Mouse (Mus musculus) adrenal gland, postnatal 10 days (tissue): ENCODE results near the gene Supt6. TPM values are rescaled to one million over a fixed set of nuclear protein-coding genes. Genes with fewer than 3 reads are reported as not detected.

Source experiments
- DNase-seq: peaks from one replicate; pipeline ENCODE4 v3.0.0; 2021; ENCODE audit warnings: mixed read lengths
- total RNA-seq, 2 experiments: library from RNA; stranded (reverse); gene quantifications; 2 replicates each; pipeline ENCODE4 v1.2.3; 2021

Gene Supt6
- total RNA-seq, 2 experiments from 2014 or later = 46.9 to 50.9 TPM

DNA sequence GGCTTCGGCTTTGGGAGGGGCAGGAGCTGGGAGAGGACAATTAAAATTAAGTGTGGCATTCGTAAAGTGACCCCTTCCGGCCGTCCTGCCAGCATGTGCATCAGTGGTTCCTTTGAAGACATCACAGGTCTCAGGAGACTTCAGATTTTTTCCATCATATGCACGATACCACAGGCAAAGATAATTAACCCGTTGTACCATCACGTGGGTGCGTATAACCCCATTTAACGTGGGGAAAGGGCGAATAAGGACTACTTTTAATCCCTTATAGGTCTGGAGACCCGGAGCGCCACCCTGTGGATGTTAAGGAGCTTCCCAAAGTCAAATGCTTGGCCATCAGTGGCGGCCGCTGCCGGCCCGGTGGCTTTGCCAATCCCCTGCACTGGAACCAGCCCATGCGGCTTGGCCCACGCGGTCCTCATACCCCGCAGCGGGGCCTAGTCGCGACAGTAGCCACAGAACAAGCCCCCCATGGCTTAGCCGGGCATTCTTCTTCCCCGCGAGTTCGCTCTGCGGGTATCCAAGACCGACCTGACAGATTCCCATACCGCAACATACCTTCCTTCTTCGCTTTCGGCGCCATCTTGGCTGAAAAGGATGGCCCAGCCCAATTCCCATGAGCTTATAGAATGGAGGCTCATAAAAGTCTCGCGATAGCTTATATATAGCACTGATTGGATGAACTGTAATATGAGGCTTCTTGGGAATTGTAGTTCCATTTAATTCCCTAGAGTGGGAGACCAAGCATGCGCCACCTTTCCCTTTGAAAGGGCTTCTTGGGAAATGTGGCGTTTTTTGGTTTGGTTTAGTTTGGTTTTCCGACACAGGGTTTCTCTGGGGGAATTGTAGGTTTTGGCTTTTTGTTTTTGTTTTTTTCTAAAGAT lies 62.6 kb downstream of the Supt6 start, which contains the start of gene Rpl23a:
TSS of gene Rpl23a (minus strand) at position 624 of the 884 bp plus-strand sequence.
- peak; percentile 85 for DNase-seq

GRCm38 (mm10) chr11:78182450-78182849 lies 63.3 kb downstream of the Supt6 start:
- no peak for DNase-seq

DNA sequence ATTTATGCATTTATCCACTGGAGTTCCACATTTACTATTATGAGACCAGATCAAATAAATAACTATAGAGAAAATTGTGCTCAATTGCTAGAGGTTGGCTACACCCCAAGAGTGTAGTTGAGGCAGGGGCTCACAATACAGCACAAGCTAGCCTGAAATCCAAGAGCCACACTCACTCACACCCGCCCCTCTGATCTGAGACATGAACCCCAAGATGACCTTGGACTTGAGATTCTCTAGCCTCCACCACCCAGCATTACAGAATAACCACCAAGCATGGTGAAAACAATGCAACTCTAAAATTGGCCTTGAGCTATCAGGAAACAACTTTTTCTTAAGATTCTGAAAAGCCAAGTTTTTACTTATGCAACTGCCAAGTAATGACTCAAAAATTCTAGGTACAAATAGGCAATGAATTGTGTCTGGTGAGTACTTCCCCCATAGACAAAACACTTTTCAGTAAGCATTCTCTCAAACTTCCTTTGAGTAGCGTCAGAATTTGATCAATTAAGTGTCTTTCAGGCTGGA lies 63.9 kb downstream of the Supt6 start:
- DNase-seq = no peak

GRCm38 (mm10) chr11:78180081-78180761 lies 65.6 kb downstream of the Supt6 start:
- no peak for DNase-seq

DNA sequence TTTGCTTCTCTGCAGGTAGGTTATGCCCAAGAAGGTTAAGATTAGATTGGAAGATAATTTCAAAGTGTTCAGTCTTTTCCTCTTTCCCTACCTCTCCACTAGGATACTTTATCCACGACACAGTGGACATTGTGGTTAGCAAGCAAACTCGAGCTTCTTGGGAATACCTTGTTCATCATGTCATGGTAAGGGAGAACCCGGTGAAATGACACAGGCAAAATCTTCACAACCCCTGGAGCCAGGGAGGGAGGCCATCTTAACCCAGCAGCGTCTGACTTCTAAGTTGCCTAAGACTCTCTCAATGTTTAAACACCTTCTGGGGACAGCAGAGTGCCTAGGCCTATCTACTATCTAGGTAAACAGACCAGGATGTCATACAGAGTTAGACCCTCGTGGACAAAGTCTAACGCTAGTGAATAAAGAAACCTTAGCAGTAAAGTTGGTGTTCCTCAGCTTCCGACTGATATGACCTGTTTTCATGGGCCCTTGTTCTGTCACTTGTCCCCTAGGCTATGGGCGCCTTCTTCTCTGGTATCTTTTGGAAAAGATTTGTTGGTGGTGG lies 66.3 kb downstream of the Supt6 start:
- no peak for DNase-seq

GRCm38 (mm10) chr11:78178859-78179437 lies 66.8 kb downstream of the Supt6 start:
- DNase-seq = peak; percentile 82

DNA sequence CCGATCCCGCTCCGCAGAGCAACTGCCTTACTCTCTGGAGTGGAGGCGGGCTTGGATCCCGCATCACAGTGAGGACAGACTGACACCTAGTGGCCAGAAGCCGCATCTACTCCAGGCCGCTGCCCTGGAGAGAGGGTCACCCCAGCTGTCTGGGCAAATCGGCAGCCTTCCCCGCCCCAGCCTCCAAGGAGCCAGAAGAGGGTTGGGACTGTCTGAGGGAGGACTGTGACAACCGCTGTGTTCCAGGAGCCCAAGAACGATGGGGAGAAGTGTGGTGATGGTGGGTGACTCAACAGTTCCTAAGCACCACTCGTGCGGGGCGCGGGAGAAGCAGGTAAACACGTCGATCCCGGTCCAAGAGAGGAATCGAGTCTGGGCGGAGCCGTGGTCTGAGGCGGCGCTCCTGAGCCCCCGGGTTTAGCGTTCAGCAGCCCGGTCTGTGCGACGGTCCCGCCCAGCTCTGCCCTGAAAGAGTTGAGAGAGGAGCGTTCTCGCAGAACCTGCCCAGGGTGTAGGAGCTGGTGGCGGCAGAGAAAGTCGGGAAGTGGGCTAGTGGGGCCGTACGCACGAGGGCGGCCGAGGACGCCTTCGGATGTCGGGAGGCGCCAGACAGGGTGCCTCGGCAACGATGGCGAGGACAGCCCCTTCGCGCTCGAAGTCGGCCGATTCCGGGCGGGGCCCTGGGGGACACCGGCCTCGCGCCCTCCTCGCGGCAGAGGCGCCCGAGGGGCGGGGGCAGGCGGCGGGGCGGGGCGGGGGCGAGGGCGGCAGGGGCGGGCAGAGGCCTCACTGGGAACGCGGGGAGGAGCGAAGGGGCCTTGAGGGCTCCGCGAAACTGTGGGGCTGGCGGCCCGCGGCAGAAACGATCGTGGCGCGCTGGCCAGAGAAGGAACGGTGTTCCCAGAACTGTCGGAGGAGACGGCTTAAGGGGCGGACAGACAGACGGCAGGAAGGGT lies 67.6 kb downstream of the Supt6 start:
- DNase-seq = peak; percentile 97

GRCm38 (mm10) chr11:78177437-78177836 lies 68.3 kb downstream of the Supt6 start:
- DNase-seq = no peak

DNA sequence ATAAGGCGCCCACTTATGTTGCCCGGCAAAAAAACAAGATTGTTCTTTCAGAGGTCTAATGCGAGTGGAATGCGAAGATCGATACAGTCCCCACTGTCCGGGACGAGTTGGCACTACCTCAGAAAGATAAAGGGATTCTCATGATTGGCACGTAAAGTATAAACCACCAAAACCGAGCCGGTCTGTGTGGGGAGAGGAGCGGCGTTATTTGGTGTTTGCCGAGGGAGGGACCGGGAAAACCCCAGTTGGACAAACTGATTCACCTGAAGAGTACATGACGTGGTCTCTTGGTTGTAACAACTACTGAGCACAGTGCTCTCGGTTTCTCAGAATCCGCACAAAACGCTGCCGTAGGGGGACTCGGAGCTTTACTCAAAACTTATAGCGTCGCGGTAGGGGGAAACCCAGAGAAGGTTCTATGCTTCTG lies 68.9 kb downstream of the Supt6 start:
- DNase-seq = no peak

- peak; percentile 95 for DNase-seq
These were observed 69.4 kb downstream of the Supt6 start, which contains the start of the genes Nek8 and Tlcd1 for GRCm38 (mm10) chr11:78176402-78176862. Gene Nek8 (minus strand): TSS chr11:78176675. Gene Tlcd1 (plus strand): TSS chr11:78176711.

- no peak for DNase-seq
These were observed 69.9 kb downstream of the Supt6 start for GRCm38 (mm10) chr11:78175771-78176401.

- no peak for DNase-seq
These were observed 71.3 kb downstream of the Supt6 start for GRCm38 (mm10) chr11:78174506-78174905.

DNA sequence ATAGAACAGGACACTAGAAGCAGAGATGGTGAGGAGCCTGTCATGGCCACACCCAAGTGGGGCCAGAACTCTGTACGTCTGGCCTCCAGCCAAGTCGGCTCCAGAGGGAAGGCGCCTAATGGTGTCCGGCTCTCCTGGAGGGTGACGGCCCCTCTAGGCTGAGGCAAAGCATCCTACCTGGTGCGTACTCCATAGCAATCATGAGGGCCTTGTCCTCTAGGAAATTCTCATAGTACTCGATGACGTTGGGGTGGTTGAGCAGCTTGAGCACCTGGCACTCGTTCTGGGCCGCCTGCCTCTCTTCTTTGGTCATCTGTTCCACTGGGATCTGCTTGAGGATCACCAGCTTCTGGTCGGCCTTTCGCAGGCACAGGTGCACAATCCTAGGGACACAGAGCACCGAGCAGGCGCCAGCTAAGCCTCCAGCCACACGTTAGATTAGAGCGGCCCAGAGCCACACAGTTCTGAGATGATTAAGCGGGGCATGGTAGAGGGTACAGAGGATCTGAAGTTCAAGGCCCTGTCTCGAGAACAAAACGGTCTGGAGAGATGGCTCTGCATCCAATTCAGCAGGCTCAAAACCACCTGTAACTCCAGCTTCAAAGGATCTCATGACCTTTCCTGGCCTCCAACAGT lies 72.9 kb downstream of the Supt6 start:
- DNase-seq = no peak

GRCm38 (mm10) chr11:78172034-78172747 lies 73.6 kb downstream of the Supt6 start:
- no peak for DNase-seq

DNA sequence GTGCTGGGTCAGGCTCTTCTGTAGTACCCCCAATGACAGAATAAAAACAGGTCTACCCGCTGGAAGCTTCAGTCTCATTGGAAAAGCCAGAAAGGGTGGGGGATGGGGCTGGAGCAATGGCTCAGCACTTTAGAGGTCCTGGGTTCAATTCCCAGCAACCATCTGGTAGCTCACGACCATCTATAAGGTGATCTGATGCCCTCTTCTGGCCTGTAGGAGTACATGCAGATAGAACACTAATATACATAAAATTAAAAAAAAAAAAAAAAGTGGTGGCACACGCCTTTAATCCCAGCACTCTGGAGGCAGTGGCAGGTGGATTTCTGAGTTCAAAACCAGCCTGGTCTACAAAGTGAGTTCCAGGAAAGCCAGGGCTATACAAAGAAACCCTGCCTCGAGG lies 74.5 kb downstream of the Supt6 start:
- no peak for DNase-seq

GRCm38 (mm10) chr11:78170306-78170705 lies 75.5 kb downstream of the Supt6 start:
- no peak for DNase-seq

- DNase-seq = no peak
These were observed 77.0 kb downstream of the Supt6 start for GRCm38 (mm10) chr11:78168541-78169468.
